In genomic region chr12:105253796-105254195, GRCm38 (mm10) we compare ENCODE assay signal across 34 mouse cellular contexts. TPM values are rescaled to one million over a fixed set of nuclear protein-coding genes. Genes with fewer than 3 reads are reported as not detected.
A peak's percentile ranks its signal among the peaks of the same experiment; 100 is the strongest.
DNase-seq lines count a peak whose midpoint lies in the region; ATAC-seq and TF ChIP-seq lines count a peak whose summit lies in the region.
"Had no signal": no experiment of that assay in that cellular context is flagged by ENCODE, and none has a peak within 500 bp of the region (broad histone marks: within the 10 kb centered on the region; RNA-seq: fewer than 3 reads in every experiment).

No protein-coding gene starts in this region.

- no peak overlapping the region for H3K4me2 ChIP-seq in embryonic facial prominence, embryonic 12.5 days (replicated peaks)
- no peak overlapping the region for H3K4me2 ChIP-seq in limb, embryonic 11.5 days (ENCODE audit: low read depth, severe bottlenecking)
- H3K4me2 ChIP-seq: embryonic facial prominence, embryonic 15.5 days; heart, embryonic 13.5 days; hindbrain, embryonic 14.5 days; intestine, embryonic 15.5 days had no signal

- H3K36me3 ChIP-seq in embryonic facial prominence, embryonic 12.5 days: no peaks in the 10 kb centered on the region
- H3K36me3 ChIP-seq in embryonic facial prominence, embryonic 10.5 days (replicated peaks): no peaks in the 10 kb centered on the region
- H3K36me3 ChIP-seq in limb, embryonic 11.5 days (ENCODE audit: control insufficient read depth, insufficient read depth, low read length): no peaks in the 10 kb centered on the region
- no peaks in the 10 kb centered on the region for H3K36me3 ChIP-seq in limb, embryonic 10.5 days
- H3K36me3 ChIP-seq in G1E (replicated peaks): no peaks in the 10 kb centered on the region
- H3K36me3 ChIP-seq: embryonic facial prominence, embryonic 15.5 days; heart, embryonic 13.5 days; intestine, embryonic 15.5 days had no signal

- 0 out of 2 replicates have a peak, but pooled peaks have one; percentile 19 for ATAC-seq in embryonic facial prominence, embryonic 12.5 days (ENCODE audit: insufficient number of reproducible peaks, insufficient read depth, low FRiP score, low TSS enrichment)
- ATAC-seq in limb, embryonic 11.5 days (ENCODE audit: insufficient number of reproducible peaks, low FRiP score, low TSS enrichment, low read depth): 0 out of 2 replicates have a peak, but pooled peaks have one; percentile 31
- ATAC-seq in G1E (ENCODE audit: extremely low read depth, insufficient number of reproducible peaks, low FRiP score, poor library complexity, severe bottlenecking): no peak
- ATAC-seq: forebrain, embryonic 14.5 days; forebrain, postnatal 0 days; intestine, embryonic 15.5 days; Patski had no signal

- peaks cover 6% of the 10 kb centered on the region for H3K4me1 ChIP-seq in embryonic facial prominence, embryonic 12.5 days
- peaks cover 18% of the 10 kb centered on the region for H3K4me1 ChIP-seq in embryonic facial prominence, embryonic 10.5 days
- H3K4me1 ChIP-seq in limb, embryonic 11.5 days (ENCODE audit: control insufficient read depth, insufficient read depth, low read length): peaks cover 1% of the 10 kb centered on the region; the same call in 1 of the 2 replicates
- peaks cover 27% of the 10 kb centered on the region for H3K4me1 ChIP-seq in limb, embryonic 10.5 days
- no peaks in the 10 kb centered on the region for H3K4me1 ChIP-seq in G1E (ENCODE audit: insufficient read depth, low read depth, low read length)

- H3K9me3 ChIP-seq in embryonic facial prominence, embryonic 12.5 days: no peaks in the 10 kb centered on the region
- H3K9me3 ChIP-seq in embryonic facial prominence, embryonic 10.5 days: no peaks in the 10 kb centered on the region
- no peaks in the 10 kb centered on the region for H3K9me3 ChIP-seq in limb, embryonic 11.5 days (ENCODE audit: control insufficient read depth, low read length)
- H3K9me3 ChIP-seq in limb, embryonic 10.5 days (replicated peaks): no peaks in the 10 kb centered on the region
- H3K9me3 ChIP-seq in G1E (replicated peaks): peaks cover 88% of the 10 kb centered on the region
- H3K9me3 ChIP-seq: embryonic facial prominence, embryonic 15.5 days; heart, embryonic 13.5 days; intestine, embryonic 15.5 days had no signal

- no peak overlapping the region for H3K9ac ChIP-seq in embryonic facial prominence, embryonic 12.5 days
- H3K9ac ChIP-seq in limb, embryonic 11.5 days (ENCODE audit: low read length): no peak overlapping the region
- H3K9ac ChIP-seq: embryonic facial prominence, embryonic 15.5 days; forebrain, postnatal 0 days; heart, embryonic 13.5 days; hindbrain, embryonic 14.5 days; intestine, embryonic 15.5 days had no signal

- no peak overlapping the region for H3K4me3 ChIP-seq in embryonic facial prominence, embryonic 12.5 days
- H3K4me3 ChIP-seq in embryonic facial prominence, embryonic 10.5 days: no peak overlapping the region
- H3K4me3 ChIP-seq in limb, embryonic 11.5 days (ENCODE audit: low read depth, low read length): no peak overlapping the region
- no peak overlapping the region for H3K4me3 ChIP-seq in limb, embryonic 10.5 days
- peak overlapping the region; percentile 5 for H3K4me3 ChIP-seq in G1E (ENCODE audit: low read depth, low read length)
- H3K4me3 ChIP-seq: embryonic facial prominence, embryonic 15.5 days; gastrocnemius, adult 2 months; heart, embryonic 13.5 days; intestine, embryonic 15.5 days had no signal

- H3K27me3 ChIP-seq in embryonic facial prominence, embryonic 12.5 days: no peaks in the 10 kb centered on the region
- no peaks in the 10 kb centered on the region for H3K27me3 ChIP-seq in embryonic facial prominence, embryonic 10.5 days (replicated peaks; ENCODE audit: low read depth, poor library complexity, severe bottlenecking)
- no peaks in the 10 kb centered on the region for H3K27me3 ChIP-seq in limb, embryonic 11.5 days (ENCODE audit: control insufficient read depth, insufficient read depth, low read length)
- 0 out of 2 replicates have a peak, but pooled peaks cover 3% of the 10 kb centered on the region for H3K27me3 ChIP-seq in limb, embryonic 10.5 days (ENCODE audit: low read depth, poor library complexity, severe bottlenecking)
- H3K27me3 ChIP-seq in G1E (ENCODE audit: insufficient read depth, low read length): no peaks in the 10 kb centered on the region
- H3K27me3 ChIP-seq: embryonic facial prominence, embryonic 15.5 days; intestine, embryonic 15.5 days had no signal

- no peak for DNase-seq in embryonic facial prominence, embryonic 10.5 days (ENCODE audit: low spot score)
- DNase-seq in limb, embryonic 11.5 days (ENCODE audit: low spot score): no peak
- no peak for DNase-seq in limb, embryonic 10.5 days (ENCODE audit: low spot score)
- no peak for DNase-seq in G1E (ENCODE audit: low spot score)
- DNase-seq in c-Kit-positive CD71-positive TER-119-positive erythroid progenitor cells, embryonic 14.5 days (ENCODE audit: low spot score): no peak
- DNase-seq: adrenal gland, postnatal 10 days; adrenal gland, postnatal 36 days; cerebellum, adult 11-12 months; cerebellum, adult 8-10 months; cerebellum, postnatal 10 days; cerebellum, postnatal 36 days; embryo, embryonic 11 days; forebrain, postnatal 0 days; gastrocnemius, adult 2 months; gastrocnemius, postnatal 14 days; heart, adult 18-20 months; heart, postnatal 14 days; heart, postnatal 4 days had no signal

- H3K27ac ChIP-seq in embryonic facial prominence, embryonic 12.5 days: no peak overlapping the region
- no peak overlapping the region for H3K27ac ChIP-seq in embryonic facial prominence, embryonic 10.5 days (replicated peaks)
- no peak overlapping the region for H3K27ac ChIP-seq in limb, embryonic 11.5 days (replicated peaks; ENCODE audit: low read depth, low read length)
- no peak overlapping the region for H3K27ac ChIP-seq in limb, embryonic 10.5 days
- H3K27ac ChIP-seq: embryonic facial prominence, embryonic 15.5 days; gastrocnemius, adult 2 months; heart, embryonic 13.5 days; hindbrain, embryonic 14.5 days; intestine, embryonic 15.5 days had no signal

- TF ChIP-seq CTCF in G1E (IDR thresholded peaks at IDR 0.05; ENCODE audit: low read depth, low read length): no peak

- WGBS in embryonic facial prominence, embryonic 12.5 days: 93% methylated on average over 3 of the region's 3 CpGs
- 93% methylated on average over 3 of the region's 3 CpGs for WGBS in embryonic facial prominence, embryonic 10.5 days
- WGBS in limb, embryonic 11.5 days: 91% methylated on average over 3 of the region's 3 CpGs
- WGBS in limb, embryonic 10.5 days: 93% methylated on average over 3 of the region's 3 CpGs

RNA-seq across cellular contexts. Expression of gene Tcl1, which starts 31.2 kb away (rescaled TPM):
- polyA plus RNA-seq in embryonic facial prominence, embryonic 12.5 days (2016; fragmentation: Nextera tagmentation; extraction: Ambion mirVana): not detected in 2 replicates
- polyA plus RNA-seq in embryonic facial prominence, embryonic 10.5 days (2016; fragmentation: Nextera tagmentation; extraction: Ambion mirVana): not detected in 2 replicates
- polyA plus RNA-seq in limb, embryonic 11.5 days (2014; fragmentation: Nextera tagmentation; extraction: Ambion mirVana): not detected in 2 replicates
- polyA plus RNA-seq in limb, embryonic 10.5 days (2016; fragmentation: Nextera tagmentation; extraction: Ambion mirVana): not detected in 2 replicates
- total RNA-seq in G1E (2014; fragmentation: Nextera tagmentation): not detected in 2 replicates
- total RNA-seq in G1E (2017): 0.29 and 0.49 TPM in 2 replicates
- not detected in 2 replicates for polyA plus RNA-seq in G1E (2012)
- total RNA-seq: adrenal gland, adult 18-20 months; adrenal gland, postnatal 36 days; forebrain, postnatal 0 days; gastrocnemius, adult 2 months; gastrocnemius, postnatal 14 days; gastrocnemius, postnatal 4 days; heart, adult 18-20 months; heart, postnatal 14 days; heart, postnatal 4 days had no signal
- polyA plus RNA-seq: cortical plate, adult 2 months; embryonic facial prominence, embryonic 11.5 days; embryonic facial prominence, embryonic 15.5 days; forebrain, embryonic 11.5 days; forebrain, embryonic 14.5 days; forebrain, postnatal 0 days; frontal cortex, adult 2 months; heart, embryonic 13.5 days; heart, embryonic 16.5 days; hindbrain, embryonic 11.5 days; hindbrain, embryonic 14.5 days; intestine, embryonic 15.5 days; Patski had no signal

RNA-seq across cellular contexts. Expression of gene Tcl1b4, which starts 52.0 kb away (rescaled TPM):
- not detected in 2 replicates for polyA plus RNA-seq in embryonic facial prominence, embryonic 12.5 days (2016; fragmentation: Nextera tagmentation; extraction: Ambion mirVana)
- not detected in 2 replicates for polyA plus RNA-seq in embryonic facial prominence, embryonic 10.5 days (2016; fragmentation: Nextera tagmentation; extraction: Ambion mirVana)
- polyA plus RNA-seq in limb, embryonic 11.5 days (2014; fragmentation: Nextera tagmentation; extraction: Ambion mirVana): not detected in 2 replicates
- not detected in 2 replicates for polyA plus RNA-seq in limb, embryonic 10.5 days (2016; fragmentation: Nextera tagmentation; extraction: Ambion mirVana)
- total RNA-seq in G1E (2014; fragmentation: Nextera tagmentation) (not detected in 2 replicates), G1E (2017) (0.22 TPM in 1 of 2 replicates, not detected in the other)
- polyA plus RNA-seq in G1E (2012): not detected in 2 replicates
- total RNA-seq: adrenal gland, adult 18-20 months; adrenal gland, postnatal 10 days; adrenal gland, postnatal 36 days; ES-E14; forebrain, postnatal 0 days; gastrocnemius, adult 2 months; gastrocnemius, postnatal 14 days; gastrocnemius, postnatal 4 days; heart, adult 18-20 months; heart, postnatal 14 days; heart, postnatal 4 days had no signal
- polyA plus RNA-seq: cortical plate, adult 2 months; embryonic facial prominence, embryonic 11.5 days; embryonic facial prominence, embryonic 15.5 days; forebrain, embryonic 11.5 days; forebrain, embryonic 14.5 days; forebrain, postnatal 0 days; frontal cortex, adult 2 months; heart, embryonic 13.5 days; heart, embryonic 16.5 days; hindbrain, embryonic 11.5 days; hindbrain, embryonic 14.5 days; intestine, embryonic 15.5 days; Patski had no signal
